Mouse (Mus musculus) liver, adult 2 months (tissue): ENCODE results near the gene Ccl17. TPM values are rescaled to one million over a fixed set of nuclear protein-coding genes. Genes with fewer than 3 reads are reported as not detected.
A peak's percentile ranks its signal among the peaks of the same experiment; 100 is the strongest.

Source experiments
- DNase-seq: peaks from one replicate; pipeline ENCODE4 v3.0.0-alpha.2; 2011; ENCODE audit warnings: low read depth, low spot score; ENCODE audit errors: extremely low read depth
- H3K27ac ChIP-seq: fragments of 200-500 bp; replicated peaks from 2 replicates; pipeline ENCODE4 v1.5.1; 2012; ENCODE audit warnings: low read depth, mild to moderate bottlenecking, control low read depth, inconsistent platforms, low read length; ENCODE audit not compliant: insufficient read depth
- H3K27me3 ChIP-seq: fragments of 200-500 bp; 2 replicates; pipeline ENCODE4 v1.6.1; 2012; ENCODE audit warnings: mild to moderate bottlenecking, moderate library complexity, low read length, inconsistent platforms; ENCODE audit not compliant: control insufficient read depth, insufficient read depth
- H3K36me3 ChIP-seq: fragments of 200-500 bp; 2 replicates; pipeline ENCODE4 v1.6.1; 2012; ENCODE audit warnings: low read length, inconsistent platforms; ENCODE audit not compliant: control insufficient read depth, insufficient read depth
- H3K4me1 ChIP-seq: fragments of 200-500 bp; 2 replicates; pipeline ENCODE4 v1.6.1; 2011; ENCODE audit warnings: low read length; ENCODE audit not compliant: control insufficient read depth, insufficient read depth
- H3K4me3 ChIP-seq: fragments of 200-500 bp; 2 replicates; pipeline ENCODE4 v1.5.1; 2011; ENCODE audit warnings: low read depth, mild to moderate bottlenecking, control low read depth, low read length, moderate library complexity; ENCODE audit not compliant: insufficient read depth
- H3K79me2 ChIP-seq: fragments of 200-500 bp; 2 replicates; pipeline ENCODE4 v1.6.1; 2012; ENCODE audit warnings: inconsistent platforms, mild to moderate bottlenecking, low read length, moderate library complexity; ENCODE audit not compliant: control insufficient read depth, insufficient read depth
- H3K9ac ChIP-seq: fragments of 200-500 bp; 2 replicates; pipeline ENCODE4 v1.6.1; 2012; ENCODE audit warnings: low read depth, mild to moderate bottlenecking, control low read depth, inconsistent platforms, low read length
- CTCF ChIP-seq: fragments of 200-500 bp; IDR thresholded peaks from 2 replicates; pipeline ENCODE4 v1.5.1; 2011; ENCODE audit warnings: low read depth, low read length, control low read depth
- POLR2A ChIP-seq: fragments of 200-500 bp; IDR thresholded peaks from 2 replicates; pipeline ENCODE4 v1.6.1; 2011; ENCODE audit warnings: low read length, control low read depth; ENCODE audit not compliant: insufficient read depth; ENCODE audit errors: extremely low read depth
- WGBS: fragments of 180-500 bp; shearing (Covaris S2); methylation state at CpG from one replicate; pipeline ENCODE4 v1.1.7; 2018; 5-methylcytosine and 5-hydroxymethylcytosine counted together
- polyA plus RNA-seq: library from polyadenylated mRNA; depleted of rRNA; stranded (reverse); fragments of >200 nt; gene quantifications from 2 replicates; pipeline ENCODE4 v1.2.3, GENCODE M21; 2012
- total RNA-seq: library from RNA; depleted of rRNA; stranded (reverse); fragments of >200 nt; gene quantifications from 2 replicates; pipeline ENCODE4 v1.2.3, GENCODE M21; 2014

The Ccl17 gene
- total and polyA plus RNA-seq, 2 experiments: 0.21 TPM; not detected in 1

DNA sequence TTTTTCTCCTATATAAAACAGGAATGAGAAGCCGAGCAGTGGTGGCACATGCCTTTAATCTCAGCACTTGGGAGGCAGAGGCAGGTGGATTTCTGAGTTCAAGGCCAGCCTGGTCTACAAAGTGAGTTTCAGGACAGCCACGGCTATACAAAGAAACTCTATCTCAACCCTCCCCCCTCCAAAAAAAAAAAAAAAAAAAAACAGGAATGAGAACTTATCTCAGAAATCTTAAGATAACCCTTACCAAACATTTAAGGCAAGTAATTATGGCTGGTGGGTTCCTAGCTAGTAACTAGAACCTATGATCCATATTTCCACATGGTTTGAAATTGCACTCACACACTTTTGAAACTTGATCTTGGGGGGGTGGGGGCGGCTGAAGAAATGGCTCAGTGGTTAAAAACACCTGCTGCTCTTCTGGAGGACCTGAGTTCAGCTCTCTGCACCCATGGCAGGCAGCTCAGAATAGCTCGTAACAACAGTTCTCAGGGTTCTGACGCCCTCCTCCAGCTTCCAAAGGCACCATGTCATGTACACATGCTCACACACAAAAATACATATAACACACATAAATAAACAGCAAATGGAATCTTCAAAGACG is 24.2 kb upstream of the Ccl17 start:
- H3K27ac ChIP-seq: no peak overlapping the region
- H3K4me1 ChIP-seq: no peaks in the 10 kb centered on the region
- DNase-seq: no peak
- no peaks in the 10 kb centered on the region for H3K27me3 ChIP-seq
- TF ChIP-seq CTCF: no peak
- TF ChIP-seq POLR2A: no peak
- WGBS: 71% methylated on average over 6 of the region's 6 CpGs
- no peak overlapping the region for H3K4me3 ChIP-seq
- no peaks in the 10 kb centered on the region for H3K36me3 ChIP-seq
- H3K9ac ChIP-seq: no peak overlapping the region
- H3K79me2 ChIP-seq: no peaks in the 10 kb centered on the region

DNA sequence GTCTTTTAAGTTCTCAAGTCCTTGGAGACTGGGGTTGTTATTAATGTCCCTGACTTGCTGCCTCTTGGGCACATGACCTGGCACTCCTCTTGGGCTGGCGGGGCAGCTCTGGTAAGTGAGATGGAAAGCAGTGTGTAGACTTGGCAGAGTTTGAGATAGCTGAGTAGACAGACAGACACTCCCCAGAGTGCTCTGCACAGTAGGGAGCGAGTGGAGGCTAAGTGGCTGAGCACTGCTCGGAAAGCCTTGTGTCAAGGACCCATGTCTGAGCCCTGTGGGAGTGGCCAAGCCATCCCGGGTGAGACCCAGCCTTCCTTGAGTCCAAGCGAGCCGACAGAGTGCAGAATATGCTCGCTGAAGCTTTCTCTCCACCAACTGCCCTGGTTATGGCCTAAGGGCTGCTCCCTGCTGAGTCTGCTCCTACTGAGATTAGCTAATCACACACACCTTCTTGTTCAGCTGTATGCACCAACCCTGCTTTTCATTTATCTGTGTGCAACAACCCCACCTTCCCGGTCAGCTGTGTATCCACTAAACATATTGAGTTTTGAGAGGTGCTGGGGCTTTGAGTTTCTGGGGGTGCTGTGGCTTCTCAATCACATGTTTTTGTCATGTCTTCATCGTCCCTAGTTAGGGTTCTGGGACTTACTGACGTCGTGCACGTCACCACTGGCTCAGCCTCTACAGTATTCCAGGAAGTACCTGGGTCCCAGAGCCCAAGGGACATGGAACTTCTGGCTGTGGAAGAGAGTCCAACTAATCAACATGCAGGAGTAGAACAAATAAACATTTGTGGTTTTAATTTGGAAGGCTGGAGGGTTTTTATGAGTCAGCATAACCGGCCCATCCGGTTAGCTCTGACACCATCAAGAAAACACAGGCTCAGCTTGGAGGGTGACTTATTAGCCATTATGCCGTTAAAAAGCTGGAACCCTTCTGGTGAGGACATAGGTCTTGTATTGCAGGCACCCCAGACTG is 22.4 kb upstream of the Ccl17 start:
- TF ChIP-seq CTCF (no peak), POLR2A (no peak)
- Histone ChIP-seq H3K4me3 (no peak overlapping the region), H3K79me2 (no peaks in the 10 kb centered on the region), H3K36me3 (no peaks in the 10 kb centered on the region), H3K27ac (no peak overlapping the region), H3K27me3 (no peaks in the 10 kb centered on the region), H3K9ac (no peak overlapping the region), H3K4me1 (no peaks in the 10 kb centered on the region)
- WGBS: 76% methylated on average over 15 of the region's 15 CpGs
- peak; percentile 48 for DNase-seq

DNA sequence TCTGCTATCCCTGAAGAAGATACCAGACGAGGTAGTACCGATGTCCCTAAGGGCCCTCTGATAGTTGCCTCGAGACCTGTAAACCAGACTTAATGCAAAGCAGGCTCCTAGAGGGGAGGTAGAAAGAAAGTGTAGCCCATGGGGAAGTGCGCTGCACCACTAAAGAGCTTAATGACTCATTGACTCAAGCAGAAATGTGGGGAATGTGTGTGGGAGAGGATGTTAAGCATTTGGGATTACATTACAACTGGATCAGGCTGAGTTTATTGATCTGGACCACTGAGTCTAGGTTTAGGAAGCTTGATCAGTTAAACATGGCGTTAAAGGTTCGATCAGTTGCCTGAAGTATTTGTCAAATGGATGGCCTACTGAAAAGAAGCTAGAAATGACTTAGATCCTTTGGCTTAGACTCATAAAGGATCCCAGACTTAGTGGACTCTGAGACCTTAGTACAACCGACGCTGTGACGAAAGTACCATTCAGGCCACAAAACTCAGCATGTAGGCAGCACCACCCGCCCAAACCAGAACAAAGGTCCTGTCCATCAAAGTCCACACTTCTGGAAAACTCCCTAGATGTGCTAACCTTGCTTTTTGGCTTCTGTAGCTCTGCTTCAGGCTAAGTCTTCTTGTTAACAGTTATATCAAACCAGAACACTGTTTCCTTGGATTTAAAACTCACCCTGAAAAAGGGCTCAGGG is 20.8 kb upstream of the Ccl17 start:
- no peak for TF ChIP-seq CTCF
- no peak for TF ChIP-seq POLR2A
- DNase-seq: peak; percentile 85
- H3K79me2 ChIP-seq: no peaks in the 10 kb centered on the region
- no peak overlapping the region for H3K9ac ChIP-seq
- no peaks in the 10 kb centered on the region for H3K36me3 ChIP-seq
- no peak overlapping the region for H3K4me3 ChIP-seq
- WGBS: 71% methylated on average over 10 of the region's 10 CpGs
- no peaks in the 10 kb centered on the region for H3K27me3 ChIP-seq
- H3K27ac ChIP-seq: no peak overlapping the region
- no peaks in the 10 kb centered on the region for H3K4me1 ChIP-seq

DNA sequence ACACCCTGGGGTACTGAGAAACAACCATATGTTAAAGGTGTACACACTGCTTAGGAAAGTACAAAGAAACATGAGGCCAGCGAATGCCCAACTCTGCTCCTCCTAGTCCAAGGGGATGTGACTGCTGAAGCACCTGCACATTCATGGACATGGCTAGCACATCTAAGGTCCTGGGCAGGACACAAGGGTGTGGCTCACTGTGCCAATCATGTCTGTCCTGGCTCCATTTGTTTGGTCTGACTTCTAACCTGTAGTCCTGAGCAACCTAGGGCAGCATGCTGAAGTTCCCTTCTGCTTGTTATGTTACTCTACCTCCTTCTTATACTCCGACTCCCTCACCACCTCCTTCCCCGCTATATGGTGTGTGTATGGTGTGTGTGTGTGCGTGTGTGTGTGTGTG is 15.9 kb upstream of the Ccl17 start:
- Histone ChIP-seq H3K36me3 (no peaks in the 10 kb centered on the region), H3K4me1 (no peaks in the 10 kb centered on the region), H3K9ac (no peak overlapping the region), H3K79me2 (no peaks in the 10 kb centered on the region), H3K4me3 (no peak overlapping the region), H3K27ac (no peak overlapping the region), H3K27me3 (no peaks in the 10 kb centered on the region)
- TF ChIP-seq POLR2A (no peak), CTCF (no peak)
- DNase-seq: no peak
- 95% methylated on average over 4 of the region's 4 CpGs for WGBS

DNA sequence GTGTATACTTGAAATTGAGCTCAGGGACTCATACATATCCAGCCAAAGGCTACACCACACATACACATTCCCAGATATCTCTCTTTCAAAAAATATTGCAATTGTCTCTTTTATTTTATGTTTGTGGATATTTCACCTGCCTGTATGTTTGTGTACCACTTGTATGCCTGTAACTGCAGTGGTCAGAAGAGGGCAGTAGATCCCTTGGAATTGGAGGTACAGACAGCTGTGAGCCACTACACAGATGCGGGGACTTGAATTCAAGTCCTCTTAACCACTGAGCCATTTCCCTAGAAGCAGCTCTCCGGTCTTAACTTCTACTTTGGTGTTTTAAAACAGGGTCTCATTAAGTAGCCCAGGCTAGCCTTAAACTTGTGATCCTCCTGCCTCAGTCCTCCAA is 15.5 kb upstream of the Ccl17 start:
- Histone ChIP-seq H3K27ac (no peak overlapping the region), H3K79me2 (no peaks in the 10 kb centered on the region), H3K27me3 (no peaks in the 10 kb centered on the region), H3K9ac (no peak overlapping the region), H3K4me3 (no peak overlapping the region), H3K4me1 (no peaks in the 10 kb centered on the region), H3K36me3 (no peaks in the 10 kb centered on the region)
- TF ChIP-seq POLR2A (no peak), CTCF (no peak)
- no peak for DNase-seq
- 92% methylated on average over 2 of the region's 2 CpGs for WGBS
